Mouse (Mus musculus) forebrain, embryonic 11.5 days (tissue): ENCODE measurements around the gene Spint3. TPM values are rescaled to one million over a fixed set of nuclear protein-coding genes. Genes with fewer than 3 reads are reported as not detected.
"Not testable (repeated sequence)": the region's sequence is repeated elsewhere in the genome, so short reads cannot be mapped to it uniquely, and the experiment has no call there.

ENCODE experiments used
- ATAC-seq: fragments of 200-750 bp; cut with Nextera tagmentation; replicated peaks from 2 replicates; pipeline ENCODE4 v1.8.0; 2017; ENCODE audit warnings: moderate TSS enrichment; ENCODE audit not compliant: low FRiP score
- DNase-seq: peaks from one replicate; pipeline ENCODE4 v3.0.0-alpha.2; 2017; ENCODE audit warnings: low spot score
- H3K27ac ChIP-seq: fragments of 300-500 bp; sonication (generic); 2 replicates; pipeline ENCODE4 v1.5.1; 2014; ENCODE audit warnings: low read depth, low read length
- H3K27me3 ChIP-seq: fragments of 300-500 bp; sonication (generic); 2 replicates; pipeline ENCODE4 v1.6.1; 2014; ENCODE audit warnings: mild to moderate bottlenecking, low read length, mixed read lengths; ENCODE audit not compliant: control insufficient read depth, insufficient read depth
- H3K36me3 ChIP-seq: fragments of 300-500 bp; sonication (generic); 2 replicates; pipeline ENCODE4 v1.6.1; 2014; ENCODE audit warnings: mild to moderate bottlenecking, low read length, moderate library complexity, mixed read lengths; ENCODE audit not compliant: control insufficient read depth, insufficient read depth
- H3K4me1 ChIP-seq: fragments of 300-500 bp; sonication (generic); replicated peaks from 2 replicates; pipeline ENCODE4 v1.6.1; 2014; ENCODE audit warnings: low read length, mixed read lengths; ENCODE audit not compliant: control insufficient read depth, insufficient read depth
- H3K4me2 ChIP-seq: fragments of 300-500 bp; sonication (generic); 2 replicates; pipeline ENCODE4 v1.6.1; 2014; ENCODE audit warnings: low read depth, mild to moderate bottlenecking, low read length, moderate library complexity, mixed read lengths; ENCODE audit not compliant: severe bottlenecking
- H3K4me3 ChIP-seq: fragments of 300-500 bp; sonication (generic); 2 replicates; pipeline ENCODE4 v1.5.1; 2014; ENCODE audit warnings: low read depth, low read length
- H3K9ac ChIP-seq: fragments of 300-500 bp; sonication (generic); 2 replicates; pipeline ENCODE4 v1.6.1; 2014; ENCODE audit warnings: low read length
- H3K9me3 ChIP-seq: fragments of 300-500 bp; sonication (generic); 2 replicates; pipeline ENCODE4 v1.6.1; 2016; ENCODE audit warnings: low read length, mixed read lengths; ENCODE audit not compliant: control insufficient read depth
- WGBS: fragments of 180-500 bp; shearing (Covaris S2); extraction: QIAGEN DNeasy Blood & Tissue Kit; methylation state at CpG from one replicate; pipeline ENCODE4 v1.1.7; 2014; 5-methylcytosine and 5-hydroxymethylcytosine counted together
- polyA plus RNA-seq: library from polyadenylated mRNA; unstranded; fragments of >200 nt; fragmentation: Nextera tagmentation; extraction: Ambion mirVana; gene quantifications from 2 replicates; pipeline ENCODE4 v1.2.1, GENCODE M21; 2014

Gene Spint3
- polyA plus RNA-seq, result not detected in 2 replicates

- not testable (repeated sequence) for H3K36me3 ChIP-seq, H3K9ac ChIP-seq, DNase-seq, H3K27me3 ChIP-seq, ATAC-seq, H3K9me3 ChIP-seq, H3K4me1 ChIP-seq, H3K4me2 ChIP-seq, H3K27ac ChIP-seq, H3K4me3 ChIP-seq
- WGBS, result 84% methylated on average over 6 of the region's 6 CpGs
These were observed at the start of gene Spint3 for GRCm38 (mm10) chr2:164573359-164573758. TSS of gene Spint3 (minus strand) at chr2:164573459.

GRCm38 (mm10) chr2:164621775-164622174 is 48.5 kb upstream of the Spint3 start:
- Histone ChIP-seq H3K4me2 (no peak overlapping the region), H3K27me3 (no peaks in the 10 kb centered on the region), H3K9me3 (no peaks in the 10 kb centered on the region), H3K4me1 (no peaks in the 10 kb centered on the region), H3K36me3 (no peaks in the 10 kb centered on the region), H3K27ac (no peak overlapping the region), H3K4me3 (no peak overlapping the region), H3K9ac (no peak overlapping the region)
- no peak for DNase-seq
- ATAC-seq, result no peak
- WGBS, result 84% methylated on average over 4 of the region's 4 CpGs

- Histone ChIP-seq H3K4me2 (no peak overlapping the region), H3K4me1 (no peaks in the 10 kb centered on the region), H3K27ac (no peak overlapping the region), H3K4me3 (no peak overlapping the region), H3K9me3 (no peaks in the 10 kb centered on the region), H3K9ac (no peak overlapping the region), H3K27me3 (no peaks in the 10 kb centered on the region), H3K36me3 (no peaks in the 10 kb centered on the region)
- 81% methylated on average over 5 of the region's 5 CpGs for WGBS
- ATAC-seq (no peak), DNase-seq (no peak)
These were observed 45.8 kb upstream of the Spint3 start for GRCm38 (mm10) chr2:164619050-164619449.

GRCm38 (mm10) chr2:164615386-164615785 is 42.1 kb upstream of the Spint3 start:
- Histone ChIP-seq H3K36me3 (no peaks in the 10 kb centered on the region), H3K4me1 (no peaks in the 10 kb centered on the region), H3K27me3 (no peaks in the 10 kb centered on the region), H3K4me2 (no peak overlapping the region), H3K27ac (no peak overlapping the region), H3K9me3 (no peaks in the 10 kb centered on the region), H3K9ac (no peak overlapping the region), H3K4me3 (no peak overlapping the region)
- DNase-seq (no peak), ATAC-seq (no peak)
- 93% methylated on average over 3 of the region's 3 CpGs for WGBS

GRCm38 (mm10) chr2:164613471-164613870 is 40.2 kb upstream of the Spint3 start, which contains the start of the genes Wfdc6b and Wfdc8:
TSS of gene Wfdc6b (plus strand) at chr2:164613522.
TSS of gene Wfdc8 (minus strand) at chr2:164613626.
- not testable (repeated sequence) for H3K27ac ChIP-seq, ATAC-seq, DNase-seq, H3K9ac ChIP-seq, H3K4me1 ChIP-seq, H3K27me3 ChIP-seq, H3K4me2 ChIP-seq, H3K9me3 ChIP-seq, H3K4me3 ChIP-seq, H3K36me3 ChIP-seq
- WGBS, result 69% methylated on average over 8 of the region's 8 CpGs

- no peak overlapping the region for H3K4me3 ChIP-seq
- no peaks in the 10 kb centered on the region for H3K9me3 ChIP-seq
- no peaks in the 10 kb centered on the region for H3K4me1 ChIP-seq
- ATAC-seq (no peak), DNase-seq (no peak)
- H3K27ac ChIP-seq, result no peak overlapping the region
- no peaks in the 10 kb centered on the region for H3K36me3 ChIP-seq
- no peak overlapping the region for H3K9ac ChIP-seq
- no peak overlapping the region for H3K4me2 ChIP-seq
- 78% methylated on average over 6 of the region's 6 CpGs for WGBS
- no peaks in the 10 kb centered on the region for H3K27me3 ChIP-seq
These were observed 35.5 kb upstream of the Spint3 start for GRCm38 (mm10) chr2:164608781-164609180.

- whole genome bisulfite sequencing, result 91% methylated on average over 8 of the region's 8 CpGs
- H3K4me2 ChIP-seq, result no peak overlapping the region
These were observed 31.2 kb upstream of the Spint3 start for GRCm38 (mm10) chr2:164604411-164604810.

GRCm38 (mm10) chr2:164603482-164603881 is 30.2 kb upstream of the Spint3 start:
- Histone ChIP-seq H3K4me1 (no peaks in the 10 kb centered on the region), H3K36me3 (no peaks in the 10 kb centered on the region), H3K27ac (no peak overlapping the region), H3K27me3 (no peaks in the 10 kb centered on the region), H3K4me2 (no peak overlapping the region), H3K9me3 (peaks cover 4% of the 10 kb centered on the region; the same call in 1 of the 2 replicates), H3K4me3 (no peak overlapping the region), H3K9ac (no peak overlapping the region)
- ATAC-seq (no peak), DNase-seq (no peak)
- WGBS, result 94% methylated on average over 3 of the region's 3 CpGs

More at GRCm38 (mm10) chr2:164604411-164604810, 31.2 kb upstream of the Spint3 start:
- Histone ChIP-seq H3K9me3 (peaks cover 4% of the 10 kb centered on the region; the same call in 1 of the 2 replicates), H3K4me3 (no peak overlapping the region), H3K36me3 (no peaks in the 10 kb centered on the region), H3K4me1 (no peaks in the 10 kb centered on the region), H3K27me3 (no peaks in the 10 kb centered on the region), H3K27ac (no peak overlapping the region), H3K9ac (no peak overlapping the region)
- no peak for DNase-seq
- no peak for ATAC-seq

GRCm38 (mm10) chr2:164600179-164600578 is 26.9 kb upstream of the Spint3 start:
- H3K27ac ChIP-seq, result no peak overlapping the region
- H3K36me3 ChIP-seq, result no peaks in the 10 kb centered on the region
- H3K27me3 ChIP-seq, result no peaks in the 10 kb centered on the region
- no peak overlapping the region for H3K4me2 ChIP-seq
- 71% methylated on average over 3 of the region's 3 CpGs for WGBS
- H3K9me3 ChIP-seq, result peaks cover 4% of the 10 kb centered on the region; the same call in 1 of the 2 replicates
- no peaks in the 10 kb centered on the region for H3K4me1 ChIP-seq
- H3K4me3 ChIP-seq, result no peak overlapping the region
- ATAC-seq (no peak), DNase-seq (no peak)
- H3K9ac ChIP-seq, result no peak overlapping the region
